Mouse (Mus musculus) kidney, postnatal 25 days (tissue): Measurements from ENCODE around the gene Herc2.

Source experiments
- DNase-seq, 2 experiments: peaks; one replicate each; pipeline ENCODE4 v3.0.0; 2021; ENCODE audit warnings: mixed read lengths in 2 of 2

Herc2 gene

DNA sequence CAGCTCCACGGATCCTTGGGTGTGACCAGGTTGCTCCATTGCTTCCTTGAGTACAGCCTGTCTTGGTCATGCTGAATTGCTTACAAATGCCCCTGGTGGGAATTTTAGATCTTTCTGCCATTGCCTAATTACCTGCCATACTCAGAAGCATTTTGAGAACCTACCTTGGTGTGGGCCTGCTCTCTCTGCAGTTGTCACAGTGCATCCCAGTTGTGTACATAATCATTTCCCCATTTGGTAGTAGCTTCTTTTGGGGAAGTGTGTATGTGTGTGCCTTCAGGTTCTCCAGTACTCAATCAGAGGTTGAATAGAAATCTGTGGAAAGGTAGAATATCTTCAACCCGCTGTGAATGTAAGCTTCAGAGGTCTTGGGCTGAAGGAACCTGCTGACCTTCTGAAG is 153.3 kb downstream of the Herc2 start:
- DNase-seq, result no peak

DNA sequence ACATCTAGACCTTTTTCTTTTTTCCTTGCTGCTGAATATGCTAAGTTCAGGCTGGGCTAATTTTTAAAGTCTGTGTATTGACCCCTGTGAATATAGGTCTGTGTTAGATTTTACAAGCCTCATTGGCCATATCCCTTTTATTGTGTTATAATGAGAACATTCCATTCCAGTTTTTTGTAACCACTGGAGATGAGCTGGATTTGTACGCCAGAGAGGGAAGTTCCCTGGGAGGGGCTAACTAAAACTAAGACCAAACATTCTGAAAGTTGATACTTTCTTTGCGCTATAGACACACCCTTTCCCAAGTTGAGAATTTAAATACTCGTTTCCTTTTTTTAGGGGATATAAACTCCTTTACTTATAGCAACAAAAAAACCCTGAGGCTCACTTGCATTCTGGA is 154.9 kb downstream of the Herc2 start:
- DNase-seq, result no peak

DNA sequence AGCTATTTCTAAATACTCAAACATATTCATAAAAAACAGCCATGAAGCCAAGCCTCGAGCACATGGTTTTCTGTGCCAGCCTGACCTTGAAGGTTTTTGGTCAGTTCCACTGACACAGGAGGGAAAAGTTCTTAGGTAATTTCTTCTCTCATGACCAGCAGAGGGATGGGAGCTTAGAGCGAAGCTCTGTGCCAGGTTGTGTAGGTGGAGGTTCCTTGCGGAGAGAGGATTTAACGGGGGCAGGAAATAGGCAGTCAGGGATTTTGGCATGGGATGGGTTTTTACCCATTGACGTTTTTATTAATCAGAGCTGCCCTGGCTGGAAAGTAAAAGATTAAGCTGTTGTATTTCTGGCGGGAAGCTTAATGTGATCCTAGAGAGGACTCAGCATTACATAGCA is 170.8 kb downstream of the Herc2 start:
- no peak for DNase-seq

DNA sequence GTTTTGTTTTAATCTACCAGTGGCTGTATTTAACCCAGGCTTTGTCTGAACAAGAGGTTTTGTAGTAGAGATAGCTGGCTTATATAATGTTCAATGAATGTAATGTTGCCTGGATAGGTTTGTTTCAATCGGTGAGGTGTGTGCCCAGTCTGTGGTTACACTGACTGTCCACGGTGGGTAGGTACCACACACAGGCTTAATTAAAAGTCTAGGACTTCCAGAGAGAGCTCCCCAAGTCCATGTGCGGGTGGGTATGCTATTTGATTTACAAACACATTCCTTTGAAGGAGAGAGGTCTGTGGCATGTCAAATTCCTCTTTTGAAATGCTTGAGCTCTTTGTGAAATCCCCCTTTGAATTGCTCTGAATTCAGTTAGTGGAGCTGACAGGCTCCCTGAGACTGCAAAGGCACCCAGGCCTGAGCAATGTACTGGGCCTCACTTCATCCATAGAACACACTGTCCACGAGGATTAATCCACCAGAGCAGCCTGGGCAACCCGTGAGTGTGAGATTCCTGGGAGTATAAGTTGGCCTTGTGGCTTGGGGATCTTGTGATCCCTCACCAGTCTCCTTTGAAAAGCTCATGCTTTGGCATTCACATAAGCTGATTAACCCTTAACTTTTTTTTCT is 185.9 kb downstream of the Herc2 start:
- no peak for DNase-seq

DNA sequence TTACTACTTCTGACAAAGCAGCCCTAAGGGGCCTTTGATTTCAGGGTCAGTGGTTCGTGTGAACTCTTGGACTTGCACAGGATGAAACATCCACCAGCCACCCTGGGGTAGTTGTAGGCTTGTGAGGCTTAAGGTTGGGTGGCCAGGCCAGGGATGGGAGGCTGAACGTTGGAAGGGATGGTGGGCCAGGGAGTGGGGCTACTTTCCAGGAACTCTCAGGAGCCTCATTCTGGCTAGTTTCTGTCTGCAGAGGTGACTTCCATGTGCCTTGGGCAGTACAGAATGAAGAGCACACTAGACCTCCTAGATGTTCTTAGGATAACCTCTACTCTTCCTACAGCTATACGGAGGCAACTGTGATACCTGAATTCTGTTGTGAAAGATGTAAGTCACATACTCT is 186.6 kb downstream of the Herc2 start:
- DNase-seq, result no peak

DNA sequence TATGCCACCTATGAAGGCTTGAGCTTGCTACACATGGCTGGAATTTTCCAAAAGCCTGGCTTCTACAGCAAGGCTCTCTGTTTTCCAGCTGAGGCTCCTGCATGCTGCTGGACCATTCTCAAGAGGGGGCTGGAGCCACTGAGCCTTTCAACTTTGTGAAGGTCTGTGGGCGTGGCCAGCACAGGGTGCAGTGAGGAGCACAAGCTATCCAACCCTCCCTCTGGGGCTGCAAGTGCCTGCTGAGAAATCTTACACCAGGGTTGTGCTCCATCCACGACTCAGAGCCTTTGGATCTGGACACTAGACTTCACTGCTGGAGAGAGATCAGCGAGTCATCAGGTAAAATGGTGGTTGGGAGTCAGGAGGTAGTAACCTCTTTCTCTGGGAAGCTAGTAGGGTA is 189.5 kb downstream of the Herc2 start, which contains the start of gene Oca2:
Oca2 (plus strand) TSS at position 218 of the 400 bp plus-strand sequence.
- no peak for DNase-seq

DNA sequence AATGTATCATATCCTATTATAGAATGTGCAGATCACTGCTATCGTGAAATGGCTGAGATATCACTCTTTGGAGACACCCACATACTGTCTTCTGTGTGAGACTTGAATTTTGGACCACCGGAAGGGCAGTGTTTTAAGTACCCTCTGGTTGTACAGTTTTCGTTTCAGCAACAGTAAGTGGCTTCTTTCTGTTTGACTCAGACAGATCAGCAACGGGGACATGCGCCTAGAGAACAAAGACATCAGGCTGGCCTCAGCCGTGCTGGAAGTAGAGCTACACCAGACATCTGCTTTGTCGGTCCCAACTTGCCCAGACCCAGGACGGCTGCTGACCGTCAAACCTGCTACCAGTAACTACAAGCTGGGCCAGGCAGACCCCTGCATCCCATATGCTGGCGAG is 204.6 kb downstream of the Herc2 start:
- DNase-seq, result no peak

DNA sequence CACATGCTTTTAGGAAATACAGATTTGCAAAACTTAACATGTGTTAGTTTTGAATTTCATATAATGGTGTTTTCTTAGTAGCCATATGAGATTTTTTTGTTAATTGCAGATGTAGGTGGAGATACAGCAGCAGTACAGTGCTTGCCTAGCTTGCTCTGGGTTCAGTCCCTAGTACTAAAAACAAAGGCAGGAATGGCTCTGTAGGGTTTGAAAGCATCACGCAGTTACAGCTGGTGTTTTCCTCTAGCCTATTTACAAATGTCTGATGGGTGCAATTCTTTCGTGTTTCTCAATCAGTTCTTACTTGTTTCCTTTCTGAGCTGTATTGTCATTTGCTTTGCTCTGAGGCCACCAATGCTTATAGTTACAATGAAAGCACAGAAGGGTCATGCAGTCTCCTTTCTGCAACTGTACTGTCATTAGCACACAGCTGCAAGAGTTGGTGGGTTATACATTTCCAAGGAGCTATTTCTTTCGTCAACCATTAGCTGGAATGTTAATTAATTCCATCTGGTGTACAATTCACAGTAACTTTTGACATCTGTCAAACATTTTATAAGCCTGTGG is 208.0 kb downstream of the Herc2 start:
- no peak for DNase-seq

DNA sequence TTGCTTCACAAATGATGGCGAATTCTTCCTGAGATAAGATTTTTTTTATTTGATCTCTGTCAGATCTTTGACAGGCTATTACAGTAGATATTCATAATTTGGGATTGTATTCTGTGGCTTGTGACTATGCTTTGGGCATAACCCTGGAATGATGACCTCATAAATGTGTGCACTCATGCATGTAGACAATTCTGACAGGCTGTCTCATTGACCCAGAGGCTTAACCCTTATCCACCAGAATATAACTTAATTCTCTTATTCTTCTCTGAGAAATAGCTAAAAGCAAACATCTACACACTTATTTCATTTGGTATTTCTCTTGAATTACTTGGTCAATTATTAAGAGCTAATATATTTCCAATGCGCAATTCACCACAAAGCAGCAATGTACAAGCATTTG is 227.5 kb downstream of the Herc2 start:
- DNase-seq, result no peak
